Mouse (Mus musculus) testis, adult 2 months (tissue): Measurements from ENCODE around the gene A830005F24Rik. TPM values are rescaled to one million over a fixed set of nuclear protein-coding genes. Genes with fewer than 3 reads are reported as not detected.

Experiments used
- H3K27ac ChIP-seq: fragments of 200-500 bp; 2 replicates; pipeline ENCODE4 v1.5.1; 2012; ENCODE audit warnings: low read depth, low read length; ENCODE audit not compliant: control insufficient read depth, insufficient read depth
- H3K27me3 ChIP-seq: fragments of 200-500 bp; 2 replicates; pipeline ENCODE4 v1.6.1; 2012; ENCODE audit warnings: mild to moderate bottlenecking, low read length, moderate library complexity; ENCODE audit not compliant: control insufficient read depth, insufficient read depth
- H3K36me3 ChIP-seq: fragments of 200-500 bp; 2 replicates; pipeline ENCODE4 v1.6.1; 2012; ENCODE audit warnings: mild to moderate bottlenecking, low read length; ENCODE audit not compliant: control insufficient read depth, insufficient read depth
- H3K4me1 ChIP-seq: fragments of 200-500 bp; 2 replicates; pipeline ENCODE4 v1.6.1; 2012; ENCODE audit warnings: low read length; ENCODE audit not compliant: control insufficient read depth, insufficient read depth
- H3K4me3 ChIP-seq: fragments of 200-500 bp; 2 replicates; pipeline ENCODE4 v1.5.1; 2012; ENCODE audit warnings: low read depth, mild to moderate bottlenecking, low read length, moderate library complexity, mixed read lengths; ENCODE audit not compliant: control insufficient read depth
- CTCF ChIP-seq: fragments of 200-500 bp; IDR thresholded peaks from 2 replicates; pipeline ENCODE4 v1.5.1; 2012; ENCODE audit warnings: low read depth, mild to moderate bottlenecking, inconsistent platforms, low read length, moderate library complexity; ENCODE audit not compliant: control insufficient read depth, insufficient read depth, insufficient replicate concordance
- POLR2A ChIP-seq: fragments of 200-500 bp; IDR thresholded peaks from 2 replicates; pipeline ENCODE4 v1.6.1; 2012; ENCODE audit warnings: low read depth, mild to moderate bottlenecking, inconsistent platforms, low read length, moderate library complexity; ENCODE audit not compliant: control insufficient read depth
- polyA plus RNA-seq: library from polyadenylated mRNA; depleted of rRNA; stranded (reverse); fragments of >200 nt; gene quantifications from 2 replicates; pipeline ENCODE4 v1.2.3, GENCODE M21; 2012; rRNA removed

A830005F24Rik gene
- polyA plus RNA-seq = 0.15 TPM in 1 of 2 replicates, not detected in the other

GRCm38 (mm10) chr13:48513003-48513929, at the start of gene A830005F24Rik, which contains the start of gene Zfp169:
A830005F24Rik (plus strand) TSS chr13:48513570.
Zfp169 (minus strand) TSS chr13:48513451.
- no peak within 1 kb of the TSS for H3K27ac ChIP-seq
- TF ChIP-seq CTCF = no peak
- peak; percentile 69 for TF ChIP-seq POLR2A
- H3K36me3 ChIP-seq = no peaks in the 10 kb centered on the region

GRCm38 (mm10) chr13:48464170-48464569, 49.2 kb upstream of the A830005F24Rik start:
- Histone ChIP-seq H3K4me1 (no peaks in the 10 kb centered on the region), H3K27ac (no peak overlapping the region), H3K27me3 (no peaks in the 10 kb centered on the region), H3K36me3 (no peaks in the 10 kb centered on the region), H3K4me3 (no peak overlapping the region)
- TF ChIP-seq POLR2A = no peak
- TF ChIP-seq CTCF = peak; percentile 15; the same call in 1 of the 2 replicates

More at GRCm38 (mm10) chr13:48513003-48513929, at the start of gene A830005F24Rik, which contains the start of gene Zfp169:
- peaks cover 9% of the 10 kb centered on the region for H3K4me1 ChIP-seq
- no peaks in the 10 kb centered on the region for H3K27me3 ChIP-seq
- peak within 1 kb of the TSS; percentile 92 for H3K4me3 ChIP-seq

GRCm38 (mm10) chr13:48466186-48466585, 47.2 kb upstream of the A830005F24Rik start:
- no peaks in the 10 kb centered on the region for H3K36me3 ChIP-seq
- no peaks in the 10 kb centered on the region for H3K27me3 ChIP-seq
- H3K4me1 ChIP-seq = no peaks in the 10 kb centered on the region; the same call in 1 of the 2 replicates
- TF ChIP-seq CTCF (no peak), POLR2A (no peak)
- H3K27ac ChIP-seq = no peak overlapping the region
- H3K4me3 ChIP-seq = no peak overlapping the region

- H3K4me3 ChIP-seq = no peak overlapping the region
- H3K27ac ChIP-seq = no peak overlapping the region
- no peaks in the 10 kb centered on the region for H3K36me3 ChIP-seq
- no peaks in the 10 kb centered on the region for H3K27me3 ChIP-seq
- H3K4me1 ChIP-seq = no peaks in the 10 kb centered on the region; the same call in 1 of the 2 replicates
- no peak for TF ChIP-seq CTCF
- no peak for TF ChIP-seq POLR2A
Measured at GRCm38 (mm10) chr13:48468656-48469180, 44.7 kb upstream of the A830005F24Rik start.

- H3K4me3 ChIP-seq = no peak overlapping the region
- no peaks in the 10 kb centered on the region for H3K36me3 ChIP-seq
- no peaks in the 10 kb centered on the region for H3K4me1 ChIP-seq
- TF ChIP-seq POLR2A (no peak), CTCF (no peak)
- no peaks in the 10 kb centered on the region for H3K27me3 ChIP-seq
- no peak overlapping the region for H3K27ac ChIP-seq
Measured at GRCm38 (mm10) chr13:48483606-48484005, 29.8 kb upstream of the A830005F24Rik start.

- Histone ChIP-seq H3K36me3 (no peaks in the 10 kb centered on the region), H3K27me3 (no peaks in the 10 kb centered on the region), H3K4me3 (peak overlapping the region; percentile 91), H3K4me1 (no peaks in the 10 kb centered on the region), H3K27ac (peak overlapping the region; percentile 80)
- TF ChIP-seq CTCF = no peak
- TF ChIP-seq POLR2A = peak; percentile 67; the same call in 1 of the 2 replicates
Measured at GRCm38 (mm10) chr13:48490396-48491182, 22.8 kb upstream of the A830005F24Rik start.
